Mouse (Mus musculus) CD4-positive helper T cell, adult 2 months (primary cell): ENCODE results near the gene Fam3a.
"Not testable (repeated sequence)": the region's sequence is repeated elsewhere in the genome, so short reads cannot be mapped to it uniquely, and the experiment has no call there.

Source experiments
- DNase-seq: peaks from one replicate; pipeline ENCODE4 v3.0.0-alpha.2; 2012; ENCODE audit warnings: low read depth, missing footprints, low spot score

Gene Fam3a

DNA sequence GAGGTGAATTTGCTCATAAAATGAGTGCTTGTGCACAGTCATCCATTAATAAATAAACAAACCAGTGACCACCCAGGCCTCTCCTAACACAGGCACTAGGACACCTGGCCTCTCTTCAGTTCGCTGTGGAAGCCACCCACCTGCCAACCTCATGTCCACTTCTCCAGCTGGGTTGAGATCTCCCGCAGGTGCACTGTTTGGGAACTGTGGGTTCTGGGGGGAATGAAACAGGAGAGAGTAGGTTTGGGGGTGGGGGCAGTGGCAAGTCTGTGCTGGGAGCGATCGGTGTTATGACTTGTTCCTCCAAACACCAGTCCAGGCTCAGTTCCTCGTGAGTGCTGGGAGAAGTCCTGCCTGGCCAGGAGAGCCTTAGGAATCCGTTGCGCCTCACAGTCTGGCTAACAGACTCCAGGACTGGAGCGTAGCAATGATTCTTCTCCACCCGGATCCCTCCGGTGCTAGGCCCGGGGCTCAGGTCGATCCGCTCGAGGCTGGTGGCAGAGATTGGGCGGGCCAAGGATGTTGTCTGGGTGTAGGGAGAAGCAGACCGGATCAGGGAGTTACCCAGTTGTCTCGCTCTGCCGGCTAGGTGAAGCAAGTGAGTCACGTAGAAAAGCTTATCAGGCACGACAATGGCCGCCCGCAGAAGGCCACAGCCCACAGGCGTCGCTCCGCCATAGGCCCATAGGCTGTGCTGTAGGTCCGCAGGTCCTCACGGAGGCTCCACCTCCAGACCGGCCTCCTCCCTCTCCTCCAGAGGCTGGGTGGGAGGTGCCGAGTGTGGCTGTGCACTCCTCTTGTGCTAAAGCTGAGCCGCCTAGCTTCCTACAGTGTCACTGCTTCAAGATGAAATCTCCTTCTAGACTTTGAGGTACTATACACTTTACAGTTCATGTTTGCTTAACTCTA, at the start of gene Fam3a, which contains the start of gene Ikbkg:
TSS of gene Fam3a (minus strand) at position 738 of the 909 bp plus-strand sequence.
TSS of gene Ikbkg (plus strand) at position 756 of the 909 bp plus-strand sequence.
- peak; percentile 94 for DNase-seq

DNA sequence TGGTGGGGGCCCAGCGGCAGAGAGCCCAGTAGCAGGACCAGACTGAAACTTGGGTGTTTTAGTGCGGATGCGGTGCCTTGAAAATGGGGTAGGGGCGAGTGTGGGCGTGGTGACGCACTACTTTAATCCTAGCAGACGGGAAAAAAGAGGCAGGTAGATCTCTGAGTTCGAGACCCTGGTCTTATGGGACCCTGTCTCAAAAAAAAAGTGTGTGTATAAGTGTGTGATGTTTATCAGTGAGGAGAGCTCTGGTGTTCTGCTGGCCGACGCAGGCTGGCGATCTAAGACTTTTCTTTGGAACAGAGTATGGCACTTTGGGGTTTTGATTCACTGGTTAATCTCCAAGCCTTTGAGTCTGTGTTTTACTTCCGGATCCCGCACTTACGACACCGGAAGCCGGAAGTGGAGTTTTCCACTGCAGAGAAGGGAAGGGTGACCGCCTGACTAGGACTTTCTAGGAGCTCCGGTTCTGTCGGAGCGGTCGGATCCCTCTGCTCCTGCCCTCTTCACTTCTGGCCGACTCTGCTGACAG, 36.3 kb upstream of the Fam3a start:
- peak; percentile 87 for DNase-seq

GRCm38 (mm10) chrX:74428826-74429276, 35.8 kb upstream of the Fam3a start, which contains the start of gene G6pdx:
Gene G6pdx (minus strand): TSS chrX:74429194.
- peak; percentile 93 for DNase-seq

DNA sequence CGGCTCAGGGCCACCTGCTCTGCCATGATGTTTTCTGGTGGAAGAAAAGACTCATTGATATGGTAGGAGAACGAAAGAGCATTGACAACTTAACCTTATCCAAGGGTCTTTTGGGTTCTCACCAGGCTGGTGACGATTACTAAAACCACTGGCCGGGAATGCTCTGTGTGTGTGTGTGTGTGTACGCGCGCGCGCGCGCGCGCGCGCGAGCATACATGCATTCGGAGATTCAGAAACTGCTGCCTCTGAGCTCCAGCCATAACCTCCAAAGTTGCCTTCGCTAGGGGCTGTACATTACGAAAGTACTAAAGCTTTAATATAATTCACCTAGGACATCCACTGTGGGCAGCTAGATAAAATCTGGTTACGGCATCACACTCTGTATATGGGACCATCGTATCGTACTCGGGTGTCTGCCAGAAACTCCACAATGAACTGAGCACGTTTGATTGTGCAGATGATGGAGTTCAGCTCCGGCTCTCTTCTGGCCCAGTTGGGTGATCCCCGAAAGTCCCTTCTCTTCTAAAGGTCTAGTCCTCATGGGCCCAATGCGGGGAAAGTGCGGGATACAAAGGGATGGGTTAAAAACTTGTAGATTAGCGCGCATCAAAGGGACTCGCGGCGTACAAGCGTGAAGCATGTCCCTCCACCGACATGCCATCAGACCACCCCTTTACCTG, 35.2 kb upstream of the Fam3a start:
- peak; percentile 20 for DNase-seq

DNA sequence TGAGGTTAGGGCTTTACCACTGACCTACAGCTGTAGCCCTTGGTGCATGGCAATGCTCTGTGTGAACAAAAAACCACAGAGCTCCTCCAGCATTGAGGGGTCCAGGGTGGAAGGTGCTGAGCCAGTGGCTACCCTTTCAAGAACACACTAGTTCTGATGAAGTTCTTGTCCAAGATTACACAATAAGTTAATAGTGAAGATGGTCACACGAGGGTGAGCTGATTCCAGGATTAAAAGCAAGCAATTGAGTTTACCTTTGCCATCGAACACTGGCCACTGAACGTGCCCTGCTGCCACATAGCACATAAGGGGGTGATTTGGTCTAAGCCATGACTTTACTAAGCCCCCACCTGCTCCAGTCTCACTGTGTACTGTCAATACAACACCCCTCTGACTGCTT, 34.0 kb upstream of the Fam3a start:
- no peak for DNase-seq

DNA sequence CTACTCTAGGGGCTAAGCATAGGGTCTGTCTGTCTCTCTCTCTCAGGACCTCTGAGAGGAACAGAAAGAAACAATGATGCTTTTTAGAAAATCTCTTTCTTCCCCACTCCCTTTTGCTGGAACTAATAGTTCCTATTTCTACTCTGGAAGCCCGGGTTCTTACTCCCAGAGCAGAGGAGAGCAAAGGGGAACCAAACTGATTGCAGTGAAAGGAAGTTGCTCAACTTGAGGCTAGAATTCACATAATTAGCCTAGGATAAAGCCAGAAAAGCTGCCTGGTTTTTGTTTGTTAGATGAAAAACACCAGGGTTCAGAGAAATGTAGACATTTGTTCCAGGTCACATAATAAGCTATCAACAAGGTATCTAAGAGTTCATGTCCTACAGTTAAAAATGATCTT, 33.2 kb upstream of the Fam3a start:
- no peak for DNase-seq

- no peak for DNase-seq
These were observed 32.1 kb upstream of the Fam3a start for GRCm38 (mm10) chrX:74425195-74425594.

DNA sequence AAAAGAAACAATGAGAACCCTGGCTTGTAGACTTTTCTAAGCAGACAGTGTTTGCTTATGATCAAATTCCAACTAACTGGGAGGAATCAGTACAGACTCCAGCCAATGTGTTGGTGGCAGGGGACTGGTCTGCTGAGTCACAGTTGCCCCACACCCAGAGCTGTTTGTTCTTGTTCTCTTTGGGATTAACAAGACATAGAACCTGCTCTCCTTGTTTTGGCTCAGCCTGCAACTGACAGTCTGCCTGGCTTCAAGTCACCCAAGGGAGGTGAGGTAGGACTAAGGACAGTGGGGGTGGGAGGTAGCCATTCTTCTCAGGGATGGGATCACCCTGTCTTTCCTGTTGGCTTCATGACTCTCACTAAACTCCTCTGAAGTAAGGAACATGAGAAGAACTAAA, 31.4 kb upstream of the Fam3a start:
- no peak for DNase-seq

DNA sequence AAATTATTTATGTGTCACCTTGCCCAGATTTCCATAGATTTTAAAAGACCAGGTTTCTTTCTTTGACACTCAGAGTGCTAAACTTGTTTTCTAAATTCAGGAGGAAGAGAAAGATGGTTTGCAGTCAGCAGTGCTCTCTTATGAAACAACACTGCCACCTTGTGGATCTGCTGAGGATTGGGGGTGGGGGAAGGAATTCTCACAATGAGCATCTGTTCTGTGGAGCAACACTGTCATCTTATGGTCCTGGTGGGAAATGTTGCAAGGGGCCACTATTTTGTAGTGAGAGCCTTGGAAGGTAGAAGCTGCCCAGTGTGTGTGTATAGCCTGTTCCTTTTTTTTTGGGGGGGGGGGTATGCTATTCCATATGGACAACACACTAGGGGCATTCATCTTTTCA, 20.3 kb upstream of the Fam3a start:
- DNase-seq: peak; percentile 77

DNA sequence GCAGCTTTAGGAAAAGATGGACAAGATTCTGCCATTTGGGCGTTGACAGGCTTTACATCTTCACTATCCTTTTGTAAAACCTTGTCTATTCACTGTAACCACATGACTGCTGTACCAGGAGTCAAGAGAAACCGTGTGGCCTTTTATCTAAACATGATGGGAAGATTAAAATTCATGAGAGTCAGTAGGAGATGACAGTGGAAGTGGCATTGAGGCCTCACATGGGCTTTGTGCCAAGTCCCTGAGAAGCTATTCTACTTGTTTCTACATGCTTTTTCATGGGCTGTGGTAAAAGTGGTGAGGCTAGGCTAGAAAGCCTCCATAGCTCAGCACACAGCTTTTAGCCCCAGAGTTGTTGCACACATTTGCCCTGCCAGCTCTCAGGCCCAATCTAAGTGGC, 15.3 kb upstream of the Fam3a start:
- DNase-seq: peak; percentile 12

DNA sequence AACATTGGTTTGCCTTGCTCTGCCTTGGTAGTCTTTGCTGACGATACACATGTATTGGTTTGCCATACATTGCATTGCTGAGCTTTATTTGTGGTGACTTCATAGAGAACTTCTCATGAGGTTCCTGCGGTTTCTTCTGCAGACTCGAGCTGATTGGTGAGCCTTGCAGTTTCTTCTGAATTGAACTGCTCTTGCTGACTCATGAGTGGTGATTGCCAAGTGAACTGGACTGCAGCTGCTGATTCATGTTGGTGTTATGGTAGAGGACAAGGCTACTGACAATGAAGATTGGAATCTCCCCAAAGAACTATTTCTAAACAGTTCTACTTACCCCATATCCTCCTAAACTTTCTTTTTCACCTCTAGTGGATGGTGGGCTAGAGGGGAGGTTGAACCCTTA, 7.1 kb upstream of the Fam3a start:
- DNase-seq: no peak

GRCm38 (mm10) chrX:74388153-74388552, 4.9 kb downstream of the Fam3a start:
- DNase-seq: no peak

GRCm38 (mm10) chrX:74384451-74384850, 8.6 kb downstream of the Fam3a start:
- no peak for DNase-seq

DNA sequence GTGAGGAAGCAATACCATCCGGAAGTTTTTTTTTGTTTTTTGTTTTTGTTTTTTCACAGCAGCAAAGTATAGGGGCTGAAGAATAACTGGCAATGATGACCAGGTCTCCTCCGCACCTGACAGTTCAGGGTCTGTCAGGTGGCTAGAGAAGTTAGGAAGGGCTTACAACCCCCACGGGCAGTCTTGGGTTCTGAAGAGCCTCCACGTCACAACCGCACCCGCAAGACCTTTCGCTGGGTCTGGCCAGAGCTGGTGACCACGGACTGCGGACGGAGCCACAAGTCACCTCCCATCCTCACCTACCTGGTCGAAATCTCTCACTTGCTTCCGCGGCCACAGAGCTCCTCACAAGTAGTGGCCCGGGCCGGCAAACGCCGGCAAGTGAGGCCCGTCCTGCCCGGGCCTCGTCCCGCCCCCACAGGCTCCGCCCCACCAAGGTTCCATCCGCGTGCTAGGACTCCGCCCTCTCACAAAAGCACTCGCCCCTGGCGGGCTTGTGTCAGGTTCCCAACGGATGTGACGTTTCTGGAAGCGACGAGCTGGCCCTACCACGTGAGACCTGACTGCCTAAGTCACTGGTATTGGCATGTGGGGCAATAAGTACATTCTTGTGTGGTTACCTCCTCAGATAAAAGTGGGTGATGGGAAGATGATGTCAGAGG, 20.1 kb downstream of the Fam3a start, which contains the start of the genes Ubl4a and Slc10a3:
TSS of gene Ubl4a (minus strand) at position 331 of the 662 bp plus-strand sequence.
TSS of gene Slc10a3 (minus strand) at position 462 of the 662 bp plus-strand sequence.
- DNase-seq: peak; percentile 93

GRCm38 (mm10) chrX:74368209-74368909, 24.7 kb downstream of the Fam3a start:
- DNase-seq: peak; percentile 73

DNA sequence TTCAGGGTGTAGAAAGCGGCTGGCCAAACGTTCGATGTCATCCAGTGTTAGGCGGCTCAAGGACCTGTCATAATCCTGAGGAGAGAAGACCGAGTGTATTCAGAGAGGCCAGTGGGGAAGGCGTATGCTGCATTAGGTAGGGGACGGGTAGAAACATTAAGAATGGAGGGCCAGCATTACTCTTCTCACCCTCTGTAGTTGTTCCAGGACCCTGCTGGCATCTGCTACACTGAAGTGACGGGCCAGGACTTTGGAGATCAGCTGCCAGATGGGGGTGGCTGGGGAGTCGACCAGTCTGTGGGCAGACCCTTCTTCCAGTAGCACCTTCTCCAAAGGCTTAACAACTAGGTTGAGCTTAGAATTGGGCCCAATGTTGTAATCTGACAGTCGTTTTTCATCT, 25.6 kb downstream of the Fam3a start:
- no peak for DNase-seq

DNA sequence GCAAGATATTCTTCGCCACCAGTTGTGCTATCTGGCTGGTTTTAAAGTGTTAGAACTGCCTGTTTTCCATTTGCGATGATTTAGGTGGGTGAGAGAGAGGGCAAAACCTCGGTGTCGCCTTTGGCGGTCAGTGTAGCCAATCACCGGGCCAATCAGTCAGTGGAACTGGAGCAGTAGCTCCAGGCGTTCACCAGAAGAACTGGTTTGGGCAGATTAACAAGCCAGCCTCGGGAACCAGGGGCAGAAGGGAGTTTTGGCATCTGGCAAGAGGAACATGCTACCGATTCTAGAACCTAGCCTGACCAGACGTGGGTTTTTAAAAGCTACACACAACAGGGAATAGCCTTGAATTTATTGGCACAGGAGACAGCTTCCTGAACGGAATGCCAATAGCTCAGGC, 33.9 kb downstream of the Fam3a start:
- no peak for DNase-seq

GRCm38 (mm10) chrX:74357069-74357468, 36.0 kb downstream of the Fam3a start:
- not testable (repeated sequence) for DNase-seq

GRCm38 (mm10) chrX:74353467-74353770, 39.7 kb downstream of the Fam3a start, which contains the start of gene Lage3:
Gene Lage3 (minus strand): TSS chrX:74353618.
- DNase-seq: peak; percentile 86

- no peak for DNase-seq
These were observed 40.2 kb downstream of the Fam3a start for GRCm38 (mm10) chrX:74352645-74353466.
